Mouse (Mus musculus): Measurements from ENCODE around the gene Ptprd. TPM values are rescaled to one million over a fixed set of nuclear protein-coding genes. Genes with fewer than 3 reads are reported as not detected.

Gene Ptprd
- polyA plus RNA-seq, 1 experiment from 2014 or later = 13.8 TPM

DNA sequence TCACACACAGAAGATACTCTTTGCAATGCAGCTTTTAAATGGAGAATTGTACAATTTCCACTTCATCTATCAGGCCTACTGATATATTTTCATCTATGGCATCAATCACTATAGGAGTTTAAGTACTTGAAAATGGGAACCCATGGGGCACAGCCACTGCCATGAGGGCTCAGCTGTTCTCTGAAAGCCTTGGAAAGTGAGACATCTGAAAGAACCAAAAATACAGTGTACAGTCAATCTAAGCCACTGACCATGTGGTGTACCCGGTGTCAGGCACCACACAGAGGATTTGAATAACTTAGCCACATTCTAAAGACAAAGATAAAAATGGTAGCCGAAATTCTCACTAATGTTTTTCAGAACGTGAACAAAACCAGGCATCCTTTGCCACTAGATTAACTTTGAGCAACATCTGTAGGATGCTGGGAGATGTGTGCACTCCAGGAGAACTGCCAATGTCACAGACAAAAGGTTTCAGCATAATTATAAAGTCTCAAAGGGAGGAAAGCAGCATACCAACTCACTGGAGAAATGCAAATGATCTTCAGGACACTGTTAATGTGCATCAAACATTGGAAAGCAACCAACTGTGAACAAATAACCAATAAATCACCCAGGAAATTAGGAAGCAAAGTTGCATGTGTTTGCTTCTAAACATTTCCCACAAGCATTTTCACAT is 69.5 kb downstream of the Ptprd start:
- WGBS = 74% methylated on average over 3 of the region's 3 CpGs
- Histone ChIP-seq H3K9ac (ENCODE audit: low read depth, low read length) (no peak overlapping the region), H3K27ac (ENCODE audit: low read depth, low read length) (no peak overlapping the region), H3K9me3 (ENCODE audit: control insufficient read depth) (no peaks in the 10 kb centered on the region), H3K36me3 (ENCODE audit: control insufficient read depth, insufficient read depth) (no peaks in the 10 kb centered on the region), H3K4me2 (replicated peaks; ENCODE audit: low read depth) (no peak overlapping the region), H3K4me3 (ENCODE audit: low read depth, low read length) (no peak overlapping the region), H3K27me3 (replicated peaks; ENCODE audit: control insufficient read depth, insufficient read depth, low read length) (no peaks in the 10 kb centered on the region), H3K4me1 (replicated peaks; ENCODE audit: control insufficient read depth, insufficient read depth, low read length) (no peaks in the 10 kb centered on the region)
- ATAC-seq = no peak
- TF ChIP-seq CTCF (IDR thresholded peaks at IDR 0.05; ENCODE audit: low read depth) = no peak

GRCm38 (mm10) chr4:78110898-78111297 is 100.9 kb downstream of the Ptprd start:
- no peaks in the 10 kb centered on the region for H3K27me3 ChIP-seq (replicated peaks; ENCODE audit: control insufficient read depth, insufficient read depth, low read length)
- no peak overlapping the region for H3K9ac ChIP-seq (ENCODE audit: low read depth, low read length)
- no peak overlapping the region for H3K4me2 ChIP-seq (replicated peaks; ENCODE audit: low read depth)
- H3K4me1 ChIP-seq (replicated peaks; ENCODE audit: control insufficient read depth, insufficient read depth, low read length) = no peaks in the 10 kb centered on the region
- no peaks in the 10 kb centered on the region for H3K9me3 ChIP-seq (ENCODE audit: control insufficient read depth)
- H3K27ac ChIP-seq (ENCODE audit: low read depth, low read length) = no peak overlapping the region
- ATAC-seq = no peak
- TF ChIP-seq CTCF (IDR thresholded peaks at IDR 0.05; ENCODE audit: low read depth) = no peak
- H3K4me3 ChIP-seq (ENCODE audit: low read depth, low read length) = no peak overlapping the region
- WGBS = 40% methylated on average over 3 of the region's 3 CpGs
- no peaks in the 10 kb centered on the region for H3K36me3 ChIP-seq (ENCODE audit: control insufficient read depth, insufficient read depth)

- H3K9ac ChIP-seq (ENCODE audit: low read depth, low read length) = no peak overlapping the region
- TF ChIP-seq CTCF (IDR thresholded peaks at IDR 0.05; ENCODE audit: low read depth) = no peak
- no peak for ATAC-seq
Observed at GRCm38 (mm10) chr4:78097526-78097925, 114.2 kb downstream of the Ptprd start.

DNA sequence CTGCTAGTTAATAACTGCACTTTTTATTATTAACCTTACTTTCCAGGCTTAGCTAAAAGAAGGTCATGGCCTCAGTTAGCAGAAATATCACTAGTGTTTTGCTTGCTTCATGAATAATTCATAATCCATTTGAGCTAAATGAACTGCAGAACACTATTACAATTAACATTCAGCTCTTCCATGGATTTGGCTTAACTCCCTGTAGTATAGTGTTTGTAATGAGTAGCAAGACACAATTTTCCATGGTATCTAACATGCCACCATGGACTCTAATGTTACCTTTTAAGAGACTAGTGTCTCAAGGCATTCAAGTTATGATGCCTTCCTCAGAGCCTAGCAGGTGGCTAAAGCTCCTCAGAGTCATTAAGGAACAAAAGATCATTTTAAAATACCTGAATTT is 129.0 kb downstream of the Ptprd start:
- no peak overlapping the region for H3K27ac ChIP-seq (ENCODE audit: low read depth, low read length)
- ATAC-seq = no peak

More at GRCm38 (mm10) chr4:78097526-78097925, 114.2 kb downstream of the Ptprd start:
- no peaks in the 10 kb centered on the region for H3K9me3 ChIP-seq (ENCODE audit: control insufficient read depth)
- no peak overlapping the region for H3K27ac ChIP-seq (ENCODE audit: low read depth, low read length)
- no peak overlapping the region for H3K4me3 ChIP-seq (ENCODE audit: low read depth, low read length)
- H3K4me1 ChIP-seq (replicated peaks; ENCODE audit: control insufficient read depth, insufficient read depth, low read length) = no peaks in the 10 kb centered on the region
- no peaks in the 10 kb centered on the region for H3K36me3 ChIP-seq (ENCODE audit: control insufficient read depth, insufficient read depth)
- H3K4me2 ChIP-seq (replicated peaks; ENCODE audit: low read depth) = no peak overlapping the region
- H3K27me3 ChIP-seq (replicated peaks; ENCODE audit: control insufficient read depth, insufficient read depth, low read length) = no peaks in the 10 kb centered on the region

GRCm38 (mm10) chr4:78077499-78077898 is 134.3 kb downstream of the Ptprd start:
- ATAC-seq = no peak
- H3K27ac ChIP-seq (ENCODE audit: low read depth, low read length) = no peak overlapping the region
- H3K4me3 ChIP-seq (ENCODE audit: low read depth, low read length) = no peak overlapping the region
- H3K4me2 ChIP-seq (replicated peaks; ENCODE audit: low read depth) = no peak overlapping the region
- no peaks in the 10 kb centered on the region for H3K27me3 ChIP-seq (replicated peaks; ENCODE audit: control insufficient read depth, insufficient read depth, low read length)
- no peak for TF ChIP-seq CTCF (IDR thresholded peaks at IDR 0.05; ENCODE audit: low read depth)
- H3K9ac ChIP-seq (ENCODE audit: low read depth, low read length) = no peak overlapping the region
- no peaks in the 10 kb centered on the region for H3K4me1 ChIP-seq (replicated peaks; ENCODE audit: control insufficient read depth, insufficient read depth, low read length)
- no peaks in the 10 kb centered on the region for H3K9me3 ChIP-seq (ENCODE audit: control insufficient read depth)
- no peaks in the 10 kb centered on the region for H3K36me3 ChIP-seq (ENCODE audit: control insufficient read depth, insufficient read depth)

More for the DNA sequence above, 129.0 kb downstream of the Ptprd start:
- Histone ChIP-seq H3K4me1 (replicated peaks; ENCODE audit: control insufficient read depth, insufficient read depth, low read length) (no peaks in the 10 kb centered on the region), H3K27me3 (replicated peaks; ENCODE audit: control insufficient read depth, insufficient read depth, low read length) (no peaks in the 10 kb centered on the region), H3K36me3 (ENCODE audit: control insufficient read depth, insufficient read depth) (no peaks in the 10 kb centered on the region), H3K4me3 (ENCODE audit: low read depth, low read length) (no peak overlapping the region), H3K9me3 (ENCODE audit: control insufficient read depth) (no peaks in the 10 kb centered on the region), H3K4me2 (replicated peaks; ENCODE audit: low read depth) (no peak overlapping the region), H3K9ac (ENCODE audit: low read depth, low read length) (no peak overlapping the region)
- TF ChIP-seq CTCF (IDR thresholded peaks at IDR 0.05; ENCODE audit: low read depth) = no peak

DNA sequence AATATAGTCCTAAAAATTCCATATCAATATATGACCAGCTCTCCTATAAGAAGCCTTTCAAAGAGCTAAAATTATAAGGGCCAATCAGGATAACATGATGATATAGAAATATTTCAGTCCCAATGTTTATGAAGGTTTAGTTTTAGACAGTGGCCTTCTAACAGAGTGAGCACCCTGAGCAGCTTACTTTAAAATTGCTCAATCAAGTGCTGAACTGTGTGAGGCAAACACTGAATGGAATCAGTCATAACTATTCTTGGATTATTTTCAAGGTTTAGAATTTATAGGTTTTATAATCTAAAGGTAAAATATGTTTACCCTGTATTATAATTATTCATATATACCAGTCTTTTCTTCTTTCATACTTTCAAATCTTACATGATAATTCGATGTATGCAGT is 134.7 kb downstream of the Ptprd start:
- H3K4me1 ChIP-seq (replicated peaks; ENCODE audit: control insufficient read depth, insufficient read depth, low read length) = no peaks in the 10 kb centered on the region
- no peak for TF ChIP-seq CTCF (IDR thresholded peaks at IDR 0.05; ENCODE audit: low read depth)
- H3K27me3 ChIP-seq (replicated peaks; ENCODE audit: control insufficient read depth, insufficient read depth, low read length) = no peaks in the 10 kb centered on the region
- H3K9ac ChIP-seq (ENCODE audit: low read depth, low read length) = no peak overlapping the region
- H3K4me2 ChIP-seq (replicated peaks; ENCODE audit: low read depth) = no peak overlapping the region
- ATAC-seq = no peak
- no peak overlapping the region for H3K4me3 ChIP-seq (ENCODE audit: low read depth, low read length)
- no peaks in the 10 kb centered on the region for H3K9me3 ChIP-seq (ENCODE audit: control insufficient read depth)
- 84% methylated on average over 1 of the region's 1 CpGs for WGBS
- H3K36me3 ChIP-seq (ENCODE audit: control insufficient read depth, insufficient read depth) = no peaks in the 10 kb centered on the region
- no peak overlapping the region for H3K27ac ChIP-seq (ENCODE audit: low read depth, low read length)

- no peak for TF ChIP-seq CTCF (IDR thresholded peaks at IDR 0.05; ENCODE audit: low read depth)
- no peaks in the 10 kb centered on the region for H3K27me3 ChIP-seq (replicated peaks; ENCODE audit: control insufficient read depth, insufficient read depth, low read length)
- H3K4me2 ChIP-seq (replicated peaks; ENCODE audit: low read depth) = no peak overlapping the region
- no peak overlapping the region for H3K9ac ChIP-seq (ENCODE audit: low read depth, low read length)
- H3K27ac ChIP-seq (ENCODE audit: low read depth, low read length) = no peak overlapping the region
- H3K9me3 ChIP-seq (ENCODE audit: control insufficient read depth) = no peaks in the 10 kb centered on the region
- no peaks in the 10 kb centered on the region for H3K36me3 ChIP-seq (ENCODE audit: control insufficient read depth, insufficient read depth)
- no peak overlapping the region for H3K4me3 ChIP-seq (ENCODE audit: low read depth, low read length)
- WGBS = 85% methylated on average over 5 of the region's 5 CpGs
- no peaks in the 10 kb centered on the region for H3K4me1 ChIP-seq (replicated peaks; ENCODE audit: control insufficient read depth, insufficient read depth, low read length)
- no peak for ATAC-seq
Observed at GRCm38 (mm10) chr4:78038401-78038800, 173.4 kb downstream of the Ptprd start.
